Mouse (Mus musculus) G1E (cell line): ENCODE results near the gene Sox12.

ENCODE experiments used
- CTCF ChIP-seq: IDR thresholded peaks from 2 replicates; pipeline ENCODE4 v1.5.1; 2012; ENCODE audit warnings: low read depth, low read length, inconsistent platforms, mixed read lengths
- GATA2 ChIP-seq: IDR thresholded peaks from 2 replicates; pipeline ENCODE4 v1.6.1; 2012; ENCODE audit warnings: low read depth, low read length, inconsistent platforms, borderline replicate concordance

DNA sequence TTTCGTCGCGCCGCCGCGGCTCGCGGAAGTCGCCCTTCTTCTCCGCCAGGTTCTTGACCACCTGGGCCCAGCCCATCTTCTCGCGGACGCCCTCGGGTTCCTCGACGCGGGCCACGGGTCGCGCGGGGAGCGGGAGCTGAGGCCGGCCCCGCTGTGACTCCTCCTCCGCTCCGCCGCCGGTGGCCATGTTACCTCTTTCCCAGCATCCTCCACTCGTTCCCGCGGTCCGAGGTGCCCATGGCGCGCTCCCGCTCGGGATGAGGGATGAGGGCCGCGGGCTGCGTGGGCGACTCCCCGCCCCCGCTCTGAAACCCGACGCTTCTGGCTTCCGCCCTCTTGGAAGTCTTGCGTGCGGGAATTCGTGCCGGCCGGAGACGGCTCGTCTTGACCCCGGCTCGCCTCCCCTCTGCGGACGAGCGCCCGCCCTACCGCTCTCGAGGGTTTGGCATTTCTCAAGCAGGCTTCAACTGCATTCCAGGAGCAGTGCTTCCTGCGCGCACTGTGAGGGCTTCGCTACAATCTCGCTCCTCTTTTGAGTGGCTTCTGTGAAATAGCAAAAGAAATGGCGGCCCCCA, 16.8 kb upstream of the Sox12 start, which contains the start of gene Zcchc3:
- TF ChIP-seq CTCF (no peak), GATA2 (no peak)
